Mouse (Mus musculus): ENCODE results near the gene Lhfpl2. TPM values are rescaled to one million over a fixed set of nuclear protein-coding genes. Genes with fewer than 3 reads are reported as not detected.

The Lhfpl2 gene
- polyA plus RNA-seq, 1 experiment from 2014 or later: 81.0 TPM

DNA sequence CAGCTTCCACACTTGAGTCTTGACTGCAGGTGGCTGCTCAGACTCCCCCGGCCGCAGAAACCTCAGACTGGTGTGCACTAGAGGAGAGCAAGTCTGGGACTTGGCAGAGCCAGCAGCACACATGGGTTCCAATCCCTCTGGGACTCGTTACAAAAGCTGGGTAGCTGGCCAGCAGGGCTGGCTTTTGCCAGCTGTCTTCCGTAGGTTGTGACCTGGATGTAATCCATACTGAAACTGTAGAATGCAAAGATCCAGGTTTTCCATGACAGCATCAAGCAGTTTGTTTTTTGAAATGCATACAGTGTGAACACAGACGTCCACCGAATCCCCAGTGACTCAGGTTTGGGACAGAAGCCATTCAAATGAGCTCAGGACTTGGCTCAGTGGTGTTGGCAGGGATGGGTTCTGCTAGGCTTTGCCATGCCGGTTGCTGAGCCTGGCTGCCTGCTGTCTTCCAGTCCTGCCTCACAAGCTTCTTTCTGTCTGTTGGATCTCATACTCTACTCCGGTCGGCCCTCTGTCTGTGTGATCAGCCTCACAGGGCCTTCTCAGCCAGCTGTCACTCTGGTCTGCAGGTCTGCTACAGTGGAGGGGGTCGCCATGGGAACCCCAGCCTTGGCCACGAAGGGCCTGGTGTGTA, 120.9 kb downstream of the Lhfpl2 start:
- Histone ChIP-seq H3K4me3 (ENCODE audit: low read length) (no peak overlapping the region), H3K27me3 (ENCODE audit: control insufficient read depth, insufficient read depth, low read length) (no peaks in the 10 kb centered on the region), H3K4me2 (replicated peaks; ENCODE audit: low read depth, low read length) (no peak overlapping the region), H3K9ac (ENCODE audit: low read depth, low read length) (no peak overlapping the region), H3K4me1 (ENCODE audit: control insufficient read depth, insufficient read depth, low read length) (peaks cover 25% of the 10 kb centered on the region), H3K36me3 (ENCODE audit: control insufficient read depth, insufficient read depth, low read length) (peaks cover 30% of the 10 kb centered on the region), H3K27ac (ENCODE audit: low read depth, low read length) (no peak overlapping the region), H3K9me3 (ENCODE audit: control insufficient read depth, low read length) (no peaks in the 10 kb centered on the region)
- WGBS: 62% methylated on average over 11 of the region's 11 CpGs
- ATAC-seq (ENCODE audit: low FRiP score, low TSS enrichment): no peak

DNA sequence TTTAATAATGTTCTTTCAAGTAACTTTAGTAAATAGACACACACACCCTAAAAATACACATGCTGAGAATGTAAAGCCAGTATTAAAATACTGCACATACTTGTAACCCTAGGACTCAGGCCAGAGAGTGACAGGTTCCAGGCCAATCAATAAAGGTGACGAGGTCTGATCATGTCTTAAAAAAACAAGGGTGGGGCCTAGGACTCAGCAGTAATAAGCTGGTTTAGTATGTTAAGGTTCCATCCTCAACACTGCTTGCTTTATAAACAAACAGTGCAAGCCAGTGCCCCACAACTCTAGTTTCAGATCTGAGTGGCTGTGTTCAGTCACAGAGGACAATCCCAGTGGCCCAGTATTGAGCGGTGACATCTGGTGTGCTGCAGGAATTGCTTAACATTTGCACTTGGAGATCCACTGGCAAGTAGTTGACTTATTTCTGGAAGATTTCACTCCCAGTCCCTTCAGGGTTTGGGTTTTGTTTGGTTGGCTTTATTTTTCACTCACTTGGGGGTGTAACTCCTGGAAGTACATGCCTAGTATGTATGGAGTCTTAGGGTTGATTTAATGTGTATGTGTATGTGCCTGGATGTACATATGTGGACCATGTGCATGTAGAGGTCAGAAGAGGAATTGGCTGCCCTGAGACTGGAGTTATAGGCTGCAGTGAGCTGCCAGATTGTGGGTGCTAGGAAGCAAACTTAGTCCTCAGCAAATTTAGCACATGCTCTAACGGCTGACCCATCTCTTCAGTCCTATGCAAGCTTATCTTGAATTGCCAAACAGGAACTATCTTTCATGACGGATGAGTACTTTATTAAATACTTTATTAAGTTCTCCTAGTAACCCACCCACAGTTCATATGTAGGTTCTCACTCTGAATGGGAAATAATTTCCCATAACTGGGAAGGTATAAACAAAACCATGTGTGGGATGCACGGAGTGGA, 123.2 kb downstream of the Lhfpl2 start:
- Histone ChIP-seq H3K4me1 (ENCODE audit: control insufficient read depth, insufficient read depth, low read length) (peaks cover 7% of the 10 kb centered on the region; the same call in 1 of the 2 replicates), H3K9ac (ENCODE audit: low read depth, low read length) (no peak overlapping the region)

DNA sequence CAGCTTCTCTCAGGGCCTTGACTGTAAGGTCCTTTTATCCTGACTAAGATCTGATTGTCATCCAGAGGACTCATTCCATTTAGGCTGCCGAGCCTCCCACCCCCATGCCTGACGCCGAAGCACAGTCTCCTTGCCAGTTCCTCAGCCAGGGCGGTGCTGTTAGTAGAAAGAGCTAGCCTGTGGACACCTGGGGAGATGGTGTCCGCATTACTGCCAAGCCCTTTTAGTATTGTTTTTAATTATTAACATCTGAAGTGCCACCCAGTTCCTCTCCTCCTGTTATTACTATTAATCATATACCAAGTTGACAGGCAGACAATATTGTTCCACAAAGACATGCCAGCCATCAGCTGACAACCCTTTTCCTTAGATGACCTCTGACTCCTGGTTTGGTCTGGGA, 124.4 kb downstream of the Lhfpl2 start:
- Histone ChIP-seq H3K27me3 (ENCODE audit: control insufficient read depth, insufficient read depth, low read length) (no peaks in the 10 kb centered on the region), H3K4me2 (replicated peaks; ENCODE audit: low read depth, low read length) (no peak overlapping the region), H3K27ac (ENCODE audit: low read depth, low read length) (no peak overlapping the region), H3K36me3 (ENCODE audit: control insufficient read depth, insufficient read depth, low read length) (peaks cover 29% of the 10 kb centered on the region), H3K4me1 (ENCODE audit: control insufficient read depth, insufficient read depth, low read length) (peaks cover 14% of the 10 kb centered on the region; the same call in 1 of the 2 replicates), H3K4me3 (ENCODE audit: low read length) (no peak overlapping the region), H3K9ac (ENCODE audit: low read depth, low read length) (no peak overlapping the region), H3K9me3 (ENCODE audit: control insufficient read depth, low read length) (no peaks in the 10 kb centered on the region)
- WGBS: 88% methylated on average over 5 of the region's 5 CpGs
- no peak for ATAC-seq (ENCODE audit: low FRiP score, low TSS enrichment)

More for the DNA sequence above, 123.2 kb downstream of the Lhfpl2 start:
- ATAC-seq (ENCODE audit: low FRiP score, low TSS enrichment): no peak
- Histone ChIP-seq H3K27ac (ENCODE audit: low read depth, low read length) (no peak overlapping the region), H3K4me3 (ENCODE audit: low read length) (no peak overlapping the region), H3K4me2 (replicated peaks; ENCODE audit: low read depth, low read length) (no peak overlapping the region), H3K36me3 (ENCODE audit: control insufficient read depth, insufficient read depth, low read length) (peaks cover 29% of the 10 kb centered on the region), H3K9me3 (ENCODE audit: control insufficient read depth, low read length) (no peaks in the 10 kb centered on the region), H3K27me3 (ENCODE audit: control insufficient read depth, insufficient read depth, low read length) (no peaks in the 10 kb centered on the region)
- WGBS: 87% methylated on average over 5 of the region's 5 CpGs

DNA sequence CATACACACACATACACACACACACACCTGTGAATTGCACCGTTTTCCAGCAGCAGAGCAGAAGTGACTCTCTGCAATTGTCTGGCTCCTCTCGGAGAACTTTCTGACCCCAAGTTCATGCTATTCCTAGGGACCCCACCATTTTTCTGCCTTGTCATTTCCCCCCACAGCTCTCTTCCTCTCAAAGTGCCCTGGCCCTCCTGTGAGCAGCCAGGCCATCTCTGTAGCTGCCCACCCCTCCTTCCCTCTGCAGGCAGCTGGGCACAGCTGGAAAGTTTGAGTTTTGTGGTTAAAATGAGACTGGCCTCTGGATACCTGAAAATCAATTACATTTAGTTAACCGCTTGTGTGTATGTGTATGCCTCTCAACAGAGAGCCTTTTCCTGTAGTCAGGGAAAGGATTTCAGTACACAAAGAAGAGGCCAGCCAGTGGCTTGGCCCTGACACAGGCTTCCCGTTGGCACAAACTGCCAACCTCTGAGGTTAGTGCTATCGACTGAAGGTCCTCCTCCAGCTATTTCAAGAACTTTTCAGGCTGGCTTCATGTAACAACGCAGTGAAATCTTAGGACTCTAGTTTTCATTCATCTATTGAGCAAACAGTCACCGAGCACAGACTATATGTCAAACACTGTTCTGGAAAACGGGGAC, 125.9 kb downstream of the Lhfpl2 start:
- Histone ChIP-seq H3K4me2 (replicated peaks; ENCODE audit: low read depth, low read length) (no peak overlapping the region), H3K9me3 (ENCODE audit: control insufficient read depth, low read length) (no peaks in the 10 kb centered on the region), H3K27ac (ENCODE audit: low read depth, low read length) (no peak overlapping the region), H3K4me3 (ENCODE audit: low read length) (no peak overlapping the region), H3K9ac (ENCODE audit: low read depth, low read length) (no peak overlapping the region), H3K36me3 (ENCODE audit: control insufficient read depth, insufficient read depth, low read length) (peaks cover 26% of the 10 kb centered on the region), H3K4me1 (ENCODE audit: control insufficient read depth, insufficient read depth, low read length) (peaks cover 10% of the 10 kb centered on the region; the same call in 1 of the 2 replicates), H3K27me3 (ENCODE audit: control insufficient read depth, insufficient read depth, low read length) (no peaks in the 10 kb centered on the region)
- no peak for ATAC-seq (ENCODE audit: low FRiP score, low TSS enrichment)
- WGBS: 79% methylated on average over 8 of the region's 8 CpGs

DNA sequence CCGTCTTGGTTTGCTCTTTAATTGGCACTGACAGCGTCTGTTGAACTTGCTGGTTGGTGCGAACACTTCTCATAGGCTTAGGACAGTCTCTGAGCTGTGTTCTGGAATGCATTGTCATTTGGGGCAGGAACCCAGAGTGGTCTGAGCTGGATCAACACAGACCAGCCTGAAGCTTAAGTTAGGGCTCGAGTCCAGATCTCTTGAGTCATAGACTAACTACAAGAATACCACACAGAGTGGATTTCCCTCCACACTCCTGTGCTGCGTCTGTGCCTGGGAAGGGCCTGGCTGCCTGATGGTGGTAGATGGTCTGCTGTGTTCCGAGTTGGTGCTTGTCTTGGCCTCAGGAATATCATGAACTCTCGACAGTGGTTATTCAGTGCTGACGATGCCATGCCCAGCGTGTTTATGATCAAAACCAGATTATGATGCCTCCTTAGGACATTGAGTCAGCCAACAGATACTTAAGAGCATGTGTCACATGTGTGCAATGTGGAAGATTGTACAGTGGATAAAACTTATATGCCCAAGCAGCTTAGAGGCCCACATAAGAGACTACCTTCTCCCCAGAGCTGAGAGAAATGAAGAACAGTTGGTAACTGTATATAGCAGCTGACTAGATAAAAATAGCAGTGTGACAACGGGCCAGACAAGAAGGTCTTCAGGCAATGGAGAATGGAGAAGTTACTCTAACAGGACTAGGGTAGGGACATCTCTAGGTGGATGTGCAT, 127.3 kb downstream of the Lhfpl2 start:
- ATAC-seq (ENCODE audit: low FRiP score, low TSS enrichment): no peak

DNA sequence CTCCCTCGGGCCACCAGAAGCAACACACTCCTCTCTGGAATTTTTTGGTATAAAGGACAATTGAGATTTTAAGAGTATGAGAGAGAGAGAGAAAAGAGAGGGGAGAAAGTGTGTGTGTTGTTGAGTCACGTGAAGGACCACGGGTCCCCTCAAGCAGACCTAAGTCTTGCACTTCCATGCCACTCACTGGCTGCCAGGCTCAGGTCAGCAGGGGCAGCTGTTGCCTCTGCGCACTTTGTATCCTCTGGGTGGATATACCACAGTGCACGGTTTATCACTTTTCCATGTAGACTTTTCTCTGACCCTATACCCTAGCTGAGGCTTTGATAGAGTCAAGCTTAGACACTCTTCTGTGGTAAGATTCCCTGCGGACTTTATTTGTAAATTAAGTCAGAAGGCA, 128.0 kb downstream of the Lhfpl2 start:
- H3K9me3 ChIP-seq (ENCODE audit: control insufficient read depth, low read length): no peaks in the 10 kb centered on the region
- H3K4me3 ChIP-seq (ENCODE audit: low read length): no peak overlapping the region
- H3K4me2 ChIP-seq (replicated peaks; ENCODE audit: low read depth, low read length): no peak overlapping the region
- H3K9ac ChIP-seq (ENCODE audit: low read depth, low read length): no peak overlapping the region
- WGBS: 86% methylated on average over 5 of the region's 6 CpGs
- no peaks in the 10 kb centered on the region for H3K27me3 ChIP-seq (ENCODE audit: control insufficient read depth, insufficient read depth, low read length)
- H3K4me1 ChIP-seq (ENCODE audit: control insufficient read depth, insufficient read depth, low read length): 0 out of 2 replicates have a peak, but pooled peaks cover 7% of the 10 kb centered on the region
- no peak for ATAC-seq (ENCODE audit: low FRiP score, low TSS enrichment)
- peaks cover 11% of the 10 kb centered on the region; the same call in 1 of the 2 replicates for H3K36me3 ChIP-seq (ENCODE audit: control insufficient read depth, insufficient read depth, low read length)
- H3K27ac ChIP-seq (ENCODE audit: low read depth, low read length): no peak overlapping the region

More for the DNA sequence above, 127.3 kb downstream of the Lhfpl2 start:
- 93% methylated on average over 10 of the region's 10 CpGs for WGBS
- no peak overlapping the region for H3K9ac ChIP-seq (ENCODE audit: low read depth, low read length)
- no peak overlapping the region for H3K4me3 ChIP-seq (ENCODE audit: low read length)
- peaks cover 14% of the 10 kb centered on the region; the same call in 1 of the 2 replicates for H3K36me3 ChIP-seq (ENCODE audit: control insufficient read depth, insufficient read depth, low read length)
- H3K9me3 ChIP-seq (ENCODE audit: control insufficient read depth, low read length): no peaks in the 10 kb centered on the region
- H3K4me1 ChIP-seq (ENCODE audit: control insufficient read depth, insufficient read depth, low read length): 0 out of 2 replicates have a peak, but pooled peaks cover 7% of the 10 kb centered on the region
- H3K27ac ChIP-seq (ENCODE audit: low read depth, low read length): no peak overlapping the region
- H3K4me2 ChIP-seq (replicated peaks; ENCODE audit: low read depth, low read length): no peak overlapping the region
- no peaks in the 10 kb centered on the region for H3K27me3 ChIP-seq (ENCODE audit: control insufficient read depth, insufficient read depth, low read length)

DNA sequence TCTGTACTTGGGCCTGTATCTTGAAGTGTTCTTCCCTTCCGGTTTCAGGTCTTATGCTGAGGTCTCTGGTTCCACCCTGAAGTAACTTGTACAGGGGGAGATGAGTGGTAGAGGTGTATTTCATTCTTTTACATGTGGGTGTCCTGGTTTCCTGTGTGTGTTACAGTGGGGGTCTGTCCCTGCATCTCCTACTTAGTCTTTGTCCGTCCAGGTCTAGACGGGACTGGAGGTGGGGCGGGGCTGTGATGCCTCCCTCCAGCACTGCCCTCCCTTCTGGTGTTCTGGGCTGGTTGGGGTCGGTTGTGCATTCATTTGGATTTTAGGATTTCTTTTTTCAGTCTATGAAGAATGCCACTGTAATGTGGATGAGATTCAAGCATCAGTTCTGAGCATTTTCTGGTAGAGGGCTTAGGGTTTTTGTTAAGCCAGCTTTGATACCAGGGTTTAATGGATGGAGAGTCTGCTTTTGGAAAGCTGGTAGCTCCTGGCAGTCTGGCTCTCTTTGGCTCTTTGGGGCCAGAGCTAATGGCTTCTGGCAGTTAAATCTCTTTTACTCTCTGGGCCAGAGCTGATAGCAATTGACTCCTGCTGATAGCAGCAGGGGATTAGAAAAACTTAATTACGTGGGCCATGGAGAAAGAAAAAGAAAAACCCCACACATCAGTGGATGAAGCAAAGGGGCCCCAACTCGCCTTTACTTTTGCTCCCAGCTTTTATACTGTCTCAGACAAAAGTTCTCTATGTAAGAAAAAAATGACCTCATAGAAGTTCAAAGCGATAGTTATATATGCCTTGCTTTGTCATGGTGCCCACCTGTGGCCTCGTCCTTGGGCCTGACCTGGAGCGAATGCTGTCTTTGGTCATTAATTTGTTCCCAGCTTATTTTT, 130.8 kb downstream of the Lhfpl2 start:
- Histone ChIP-seq H3K27ac (ENCODE audit: low read depth, low read length) (no peak overlapping the region), H3K27me3 (ENCODE audit: control insufficient read depth, insufficient read depth, low read length) (no peaks in the 10 kb centered on the region), H3K4me3 (ENCODE audit: low read length) (no peak overlapping the region), H3K9me3 (ENCODE audit: control insufficient read depth, low read length) (no peaks in the 10 kb centered on the region), H3K4me1 (ENCODE audit: control insufficient read depth, insufficient read depth, low read length) (0 out of 2 replicates have a peak, but pooled peaks cover 7% of the 10 kb centered on the region), H3K36me3 (ENCODE audit: control insufficient read depth, insufficient read depth, low read length) (peaks cover 25% of the 10 kb centered on the region), H3K9ac (ENCODE audit: low read depth, low read length) (no peak overlapping the region), H3K4me2 (replicated peaks; ENCODE audit: low read depth, low read length) (no peak overlapping the region)
- no peak for ATAC-seq (ENCODE audit: low FRiP score, low TSS enrichment)
- WGBS: 62% methylated on average over 10 of the region's 10 CpGs

DNA sequence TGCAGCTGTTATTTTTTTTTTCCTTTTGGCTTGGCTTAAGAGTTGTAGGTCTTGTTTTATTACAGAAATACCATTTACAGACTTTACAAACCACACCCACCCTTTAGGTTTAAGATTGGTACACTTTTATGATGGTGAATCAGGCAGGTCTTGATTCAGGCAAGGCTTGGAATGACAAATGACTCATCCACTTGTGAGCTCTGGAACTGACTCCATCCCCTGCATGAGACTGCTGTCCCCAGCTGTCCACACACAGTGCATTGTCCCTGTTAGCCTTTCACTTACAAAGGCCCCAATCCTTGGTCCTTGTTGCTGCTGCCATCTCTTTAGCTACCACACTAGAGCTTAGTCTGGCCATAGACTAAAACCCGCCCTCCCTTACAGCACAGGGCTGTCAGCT, 132.8 kb downstream of the Lhfpl2 start:
- peaks cover 28% of the 10 kb centered on the region for H3K36me3 ChIP-seq (ENCODE audit: control insufficient read depth, insufficient read depth, low read length)
- H3K9me3 ChIP-seq (ENCODE audit: control insufficient read depth, low read length): no peaks in the 10 kb centered on the region
- H3K4me1 ChIP-seq (ENCODE audit: control insufficient read depth, insufficient read depth, low read length): 0 out of 2 replicates have a peak, but pooled peaks cover 7% of the 10 kb centered on the region
- ATAC-seq (ENCODE audit: low FRiP score, low TSS enrichment): no peak
- H3K4me2 ChIP-seq (replicated peaks; ENCODE audit: low read depth, low read length): no peak overlapping the region
- H3K27me3 ChIP-seq (ENCODE audit: control insufficient read depth, insufficient read depth, low read length): no peaks in the 10 kb centered on the region
- H3K27ac ChIP-seq (ENCODE audit: low read depth, low read length): no peak overlapping the region
- no peak overlapping the region for H3K9ac ChIP-seq (ENCODE audit: low read depth, low read length)
- H3K4me3 ChIP-seq (ENCODE audit: low read length): no peak overlapping the region
- WGBS: 100% methylated on average over 1 of the region's 1 CpGs
